Mouse (Mus musculus) stomach, embryonic 16.5 days (tissue): ENCODE results near the gene Ccr8. TPM values are rescaled to one million over a fixed set of nuclear protein-coding genes. Genes with fewer than 3 reads are reported as not detected.
"Not testable (repeated sequence)": the region's sequence is repeated elsewhere in the genome, so short reads cannot be mapped to it uniquely, and the experiment has no call there.

ENCODE experiments used
- ATAC-seq: fragments of 200-750 bp; cut with Nextera tagmentation; 2 replicates; pipeline ENCODE4 v1.8.0; 2017; ENCODE audit warnings: moderate number of reproducible peaks, moderate TSS enrichment; ENCODE audit not compliant: insufficient read depth, low FRiP score
- H3K27ac ChIP-seq: fragments of 300-500 bp; sonication (generic); 2 replicates; pipeline ENCODE4 v1.5.1; 2014; ENCODE audit warnings: low read length
- H3K27me3 ChIP-seq: fragments of 300-500 bp; sonication (generic); 2 replicates; pipeline ENCODE4 v1.6.1; 2014; ENCODE audit warnings: low read length, control low read depth, mixed read lengths; ENCODE audit not compliant: control insufficient read depth, insufficient read depth
- H3K36me3 ChIP-seq: fragments of 300-500 bp; sonication (generic); 2 replicates; pipeline ENCODE4 v1.6.1; 2014; ENCODE audit warnings: low read length; ENCODE audit not compliant: control insufficient read depth, insufficient read depth
- H3K4me1 ChIP-seq: fragments of 300-500 bp; sonication (generic); 2 replicates; pipeline ENCODE4 v1.6.1; 2014; ENCODE audit warnings: low read length, control low read depth, mixed read lengths; ENCODE audit not compliant: control insufficient read depth, insufficient read depth
- H3K4me2 ChIP-seq: fragments of 300-500 bp; sonication (generic); 2 replicates; pipeline ENCODE4 v1.6.1; 2014; ENCODE audit warnings: low read depth, low read length, mixed read lengths
- H3K4me3 ChIP-seq: fragments of 300-500 bp; sonication (generic); replicated peaks from 2 replicates; pipeline ENCODE4 v1.5.1; 2014; ENCODE audit warnings: mild to moderate bottlenecking, low read length
- H3K9ac ChIP-seq: fragments of 300-500 bp; sonication (generic); 2 replicates; pipeline ENCODE4 v1.6.1; 2014; ENCODE audit warnings: low read length
- H3K9me3 ChIP-seq: fragments of 300-500 bp; sonication (generic); replicated peaks from 2 replicates; pipeline ENCODE4 v1.6.1; 2016; ENCODE audit warnings: low read length, control low read depth; ENCODE audit not compliant: control insufficient read depth
- WGBS: fragments of 180-500 bp; shearing (Covaris S2); extraction: QIAGEN DNeasy Blood & Tissue Kit; methylation state at CpG from one replicate; pipeline ENCODE4 v1.1.7; 2014; 5-methylcytosine and 5-hydroxymethylcytosine counted together
- polyA plus RNA-seq: library from polyadenylated mRNA; unstranded; fragments of >200 nt; fragmentation: Nextera tagmentation; extraction: Ambion mirVana; gene quantifications from 2 replicates; pipeline ENCODE4 v1.2.1, GENCODE M21; 2015

Ccr8 gene
- polyA plus RNA-seq, 1 experiment from 2014 or later: 0.97 TPM

- WGBS: 86% methylated on average over 8 of the region's 8 CpGs
- Histone ChIP-seq H3K27me3 (no peaks in the 10 kb centered on the region), H3K36me3 (no peaks in the 10 kb centered on the region), H3K27ac (no peak overlapping the region), H3K9me3 (peaks cover 3% of the 10 kb centered on the region; the same call in 1 of the 2 replicates), H3K4me3 (no peak overlapping the region), H3K9ac (no peak overlapping the region), H3K4me1 (no peaks in the 10 kb centered on the region), H3K4me2 (no peak overlapping the region)
- no peak for ATAC-seq
Measured at GRCm38 (mm10) chr9:120099304-120099703, 7.4 kb downstream of the Ccr8 start.

DNA sequence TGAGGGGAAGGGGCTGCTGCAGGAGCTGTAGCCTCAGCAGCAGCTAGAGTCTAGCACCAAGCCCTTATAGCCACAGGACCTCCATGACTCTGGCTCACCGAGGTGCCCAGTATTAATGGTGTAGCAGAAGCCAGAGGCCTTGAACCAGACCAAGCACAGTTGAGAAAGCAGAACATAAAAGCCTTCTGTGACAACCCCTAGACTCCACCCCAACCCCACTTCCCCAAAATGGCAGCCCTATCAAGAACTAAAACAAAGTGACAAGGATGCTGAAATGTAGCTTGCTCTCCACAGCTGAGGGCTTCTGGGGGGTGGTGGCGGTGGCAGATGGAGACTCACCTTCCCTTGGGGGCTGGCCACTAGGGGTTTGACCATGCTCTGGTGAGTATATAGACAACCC lies 9.3 kb downstream of the Ccr8 start:
- no peak overlapping the region for H3K4me3 ChIP-seq
- no peak overlapping the region for H3K4me2 ChIP-seq
- H3K4me1 ChIP-seq: no peaks in the 10 kb centered on the region
- H3K27ac ChIP-seq: no peak overlapping the region
- no peak; the same call in 1 of the 2 replicates for ATAC-seq
- 96% methylated on average over 2 of the region's 2 CpGs for WGBS
- no peak overlapping the region for H3K9ac ChIP-seq
- H3K9me3 ChIP-seq: peaks cover 3% of the 10 kb centered on the region; the same call in 1 of the 2 replicates
- no peaks in the 10 kb centered on the region for H3K36me3 ChIP-seq
- no peaks in the 10 kb centered on the region for H3K27me3 ChIP-seq

DNA sequence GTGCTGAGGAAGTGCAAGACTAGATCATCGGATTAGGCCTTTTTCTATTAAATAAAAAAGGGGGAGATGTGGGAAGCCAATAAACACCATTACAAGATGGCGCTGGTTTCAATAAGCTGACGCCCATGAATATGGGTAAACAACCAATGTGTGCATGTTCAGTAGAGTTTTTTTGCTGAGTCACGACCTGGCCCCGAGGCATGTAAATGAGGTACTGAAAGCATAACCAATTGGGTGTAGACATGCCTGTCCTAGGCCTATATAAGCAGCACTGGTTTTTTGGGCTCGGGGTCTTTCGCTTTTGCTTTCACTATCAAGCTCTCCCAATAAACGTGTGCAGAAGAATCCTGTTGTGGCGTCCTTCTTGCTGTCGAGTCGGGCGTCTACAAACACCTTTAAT lies 17.0 kb downstream of the Ccr8 start:
- H3K4me1 ChIP-seq, ATAC-seq, H3K4me2 ChIP-seq, H3K27me3 ChIP-seq, H3K27ac ChIP-seq, H3K36me3 ChIP-seq, H3K4me3 ChIP-seq, H3K9me3 ChIP-seq, H3K9ac ChIP-seq: not testable (repeated sequence)
- 92% methylated on average over 12 of the region's 12 CpGs for WGBS

DNA sequence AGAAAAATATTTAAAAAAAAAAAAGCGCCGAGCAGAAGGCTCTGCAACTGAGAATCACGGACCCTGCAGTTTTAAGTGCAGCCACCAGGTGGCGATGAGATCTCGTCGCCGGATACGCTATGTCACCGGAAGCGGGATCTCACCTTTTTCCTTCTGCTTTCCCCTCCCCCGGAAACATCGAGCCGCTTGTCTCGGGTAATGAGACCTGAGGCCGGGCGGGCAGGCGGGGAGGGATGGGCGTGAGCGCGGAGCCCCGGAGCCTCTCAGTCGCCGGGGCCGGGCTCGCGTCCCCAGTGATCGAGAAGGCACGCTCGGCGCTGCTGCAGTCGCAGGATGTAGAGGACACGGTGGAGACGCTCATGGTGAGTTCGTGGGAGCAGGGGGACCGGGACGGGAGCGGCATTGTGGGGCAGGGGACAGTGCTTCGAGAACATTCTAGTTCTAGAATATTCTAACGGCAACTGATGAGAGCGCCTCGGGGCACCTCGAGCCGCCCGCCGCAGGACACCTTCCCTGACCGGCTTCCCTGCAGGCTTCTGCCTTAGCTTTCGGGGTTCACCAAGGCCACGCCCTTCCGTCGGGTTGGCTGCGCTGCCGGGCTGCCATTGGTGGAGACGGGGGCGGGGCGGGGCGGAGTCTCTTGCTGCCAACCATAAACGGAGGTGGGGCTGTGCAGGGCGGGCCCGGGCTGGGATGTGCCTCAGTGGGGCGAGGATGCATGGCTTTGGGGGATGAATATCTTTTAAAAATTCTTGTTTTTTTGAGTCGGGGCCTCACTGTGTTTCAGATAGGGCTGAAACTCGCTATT lies 18.5 kb downstream of the Ccr8 start, which contains the start of gene Slc25a38:
TSS of gene Slc25a38 (plus strand) at position 164 of the 808 bp plus-strand sequence.
- H3K36me3 ChIP-seq: no peaks in the 10 kb centered on the region
- peak within 1 kb of the TSS; percentile 85 for H3K9ac ChIP-seq
- H3K4me1 ChIP-seq: peaks cover 20% of the 10 kb centered on the region
- WGBS: under 1% methylated on average over 62 of the region's 62 CpGs
- H3K9me3 ChIP-seq: no peaks in the 10 kb centered on the region
- peak within 1 kb of the TSS; percentile 97 for H3K27ac ChIP-seq
- peak within 1 kb of the TSS; percentile 80 for H3K4me2 ChIP-seq
- ATAC-seq: peak; percentile 97
- no peaks in the 10 kb centered on the region for H3K27me3 ChIP-seq
- H3K4me3 ChIP-seq: peak within 1 kb of the TSS; percentile 80

DNA sequence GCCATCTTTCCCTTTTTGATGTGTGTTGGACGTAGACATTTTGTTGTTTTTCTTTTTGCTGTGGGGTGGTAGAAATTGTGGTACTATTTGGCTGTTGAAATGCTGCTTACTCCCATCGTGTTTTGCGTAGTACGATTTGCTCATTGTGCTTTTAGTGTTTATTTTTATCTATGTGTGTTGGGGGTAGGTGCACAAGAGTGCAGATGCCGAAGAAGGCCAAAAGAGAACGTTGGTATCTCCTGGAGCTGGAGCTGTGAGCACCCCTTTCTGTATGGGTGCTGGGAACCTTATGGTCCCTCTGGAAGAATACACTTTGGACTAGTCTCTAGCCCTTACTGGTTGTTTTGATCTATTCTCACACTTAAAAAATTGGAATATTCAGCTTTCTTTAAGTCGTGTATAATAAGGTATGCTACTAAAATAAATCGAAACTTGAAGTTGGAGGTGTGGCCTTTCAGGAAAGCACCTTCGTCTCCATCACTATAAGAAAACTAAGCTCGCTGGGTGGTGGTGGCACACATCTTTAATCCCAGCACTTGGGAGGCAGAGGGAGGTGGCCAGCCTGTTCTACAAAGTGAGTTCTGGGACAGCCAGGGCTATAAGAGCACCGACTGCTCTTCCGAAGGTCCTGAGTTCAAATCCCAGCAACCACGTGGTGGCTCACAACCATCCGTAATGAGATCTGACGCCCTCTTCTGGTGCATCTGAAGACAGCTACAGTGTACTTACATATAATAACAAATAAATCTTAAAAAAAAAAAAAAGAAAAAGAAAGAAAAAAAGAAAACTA lies 19.4 kb downstream of the Ccr8 start:
- Histone ChIP-seq H3K36me3 (no peaks in the 10 kb centered on the region), H3K9me3 (no peaks in the 10 kb centered on the region), H3K4me1 (peaks cover 26% of the 10 kb centered on the region), H3K4me2 (peak overlapping the region; percentile 80), H3K27ac (peak overlapping the region; percentile 97), H3K9ac (peak overlapping the region; percentile 85), H3K4me3 (peak overlapping the region; percentile 80), H3K27me3 (no peaks in the 10 kb centered on the region)
- no peak for ATAC-seq
- 73% methylated on average over 15 of the region's 15 CpGs for WGBS

- H3K4me1 ChIP-seq: peaks cover 28% of the 10 kb centered on the region
- no peaks in the 10 kb centered on the region for H3K9me3 ChIP-seq
- H3K9ac ChIP-seq: no peak overlapping the region
- H3K4me2 ChIP-seq: no peak overlapping the region
- H3K27me3 ChIP-seq: no peaks in the 10 kb centered on the region
- 92% methylated on average over 6 of the region's 6 CpGs for WGBS
- no peak overlapping the region for H3K4me3 ChIP-seq
- ATAC-seq: no peak
- H3K27ac ChIP-seq: no peak overlapping the region
- H3K36me3 ChIP-seq: no peaks in the 10 kb centered on the region
Measured at GRCm38 (mm10) chr9:120112472-120112871, 20.6 kb downstream of the Ccr8 start.

GRCm38 (mm10) chr9:120113456-120113855 lies 21.5 kb downstream of the Ccr8 start:
- H3K4me3 ChIP-seq: no peak overlapping the region
- no peaks in the 10 kb centered on the region for H3K27me3 ChIP-seq
- 93% methylated on average over 7 of the region's 7 CpGs for WGBS
- peaks cover 28% of the 10 kb centered on the region for H3K4me1 ChIP-seq
- no peaks in the 10 kb centered on the region for H3K9me3 ChIP-seq
- H3K27ac ChIP-seq: no peak overlapping the region
- H3K36me3 ChIP-seq: peaks cover 4% of the 10 kb centered on the region; the same call in 1 of the 2 replicates
- H3K4me2 ChIP-seq: no peak overlapping the region
- ATAC-seq: no peak
- no peak overlapping the region for H3K9ac ChIP-seq

- H3K4me2 ChIP-seq: no peak overlapping the region
- no peak for ATAC-seq
- H3K9me3 ChIP-seq: no peaks in the 10 kb centered on the region
- no peaks in the 10 kb centered on the region for H3K27me3 ChIP-seq
- H3K4me1 ChIP-seq: peaks cover 28% of the 10 kb centered on the region
- peaks cover 4% of the 10 kb centered on the region; the same call in 1 of the 2 replicates for H3K36me3 ChIP-seq
- H3K4me3 ChIP-seq: no peak overlapping the region
- no peak overlapping the region for H3K27ac ChIP-seq
- 86% methylated on average over 17 of the region's 17 CpGs for WGBS
- H3K9ac ChIP-seq: no peak overlapping the region
Measured at GRCm38 (mm10) chr9:120114051-120114788, 22.3 kb downstream of the Ccr8 start.
